Mouse (Mus musculus) 416B (cell line): ENCODE data around the gene Hist1h3a.
"Not testable (repeated sequence)": the region's sequence is repeated elsewhere in the genome, so short reads cannot be mapped to it uniquely, and the experiment has no call there.

Experiments
- DNase-seq: peaks from one replicate; pipeline ENCODE4 v3.0.0; 2011; ENCODE audit warnings: low read depth

Gene Hist1h3a

GRCm38 (mm10) chr13:23761871-23762821 lies at the start of gene Hist1h3a:
Gene Hist1h3a, minus strand, starts transcription at chr13:23762386.
- DNase-seq = peak; percentile 99

GRCm38 (mm10) chr13:23806422-23807052 lies 44.4 kb upstream of the Hist1h3a start, which contains the start of gene Slc17a2:
Gene Slc17a2, plus strand, starts transcription at chr13:23806993.
- no peak for DNase-seq

GRCm38 (mm10) chr13:23804532-23804931 lies 42.3 kb upstream of the Hist1h3a start:
- DNase-seq = no peak

- DNase-seq = peak; percentile 97
These were observed 37.2 kb upstream of the Hist1h3a start for GRCm38 (mm10) chr13:23799405-23799804.

GRCm38 (mm10) chr13:23792520-23792919 lies 30.3 kb upstream of the Hist1h3a start:
- DNase-seq = peak; percentile 85

GRCm38 (mm10) chr13:23779025-23779424 lies 16.8 kb upstream of the Hist1h3a start:
- no peak for DNase-seq

- peak; percentile 74 for DNase-seq
These were observed 16.2 kb upstream of the Hist1h3a start for GRCm38 (mm10) chr13:23778339-23778738.

GRCm38 (mm10) chr13:23772561-23773313 lies 10.6 kb upstream of the Hist1h3a start:
- no peak for DNase-seq

- DNase-seq = not testable (repeated sequence)
These were observed 7.4 kb upstream of the Hist1h3a start, which contains the start of gene Trim38 for GRCm38 (mm10) chr13:23769613-23770012. Gene Trim38, plus strand, starts transcription at chr13:23769913.

- peak; percentile 41 for DNase-seq
These were observed 6.7 kb upstream of the Hist1h3a start for GRCm38 (mm10) chr13:23768834-23769397.

GRCm38 (mm10) chr13:23766772-23767171 lies 4.6 kb upstream of the Hist1h3a start:
- DNase-seq = no peak

GRCm38 (mm10) chr13:23765172-23765513 lies 3.0 kb upstream of the Hist1h3a start:
- peak; percentile 49 for DNase-seq

- DNase-seq = peak; percentile 72
These were observed 2.4 kb upstream of the Hist1h3a start for GRCm38 (mm10) chr13:23764324-23765171.

- peak; percentile 99 for DNase-seq
These were observed 1.6 kb upstream of the Hist1h3a start, which contains the start of gene Hist1h1a for GRCm38 (mm10) chr13:23763586-23764323. Gene Hist1h1a, plus strand, starts transcription at chr13:23763666.

- DNase-seq = no peak
These were observed 1.0 kb upstream of the Hist1h3a start for GRCm38 (mm10) chr13:23763242-23763585.

- DNase-seq = peak; percentile 100
These were observed 968 bp downstream of the Hist1h3a start, which contains the start of gene Hist1h4a for GRCm38 (mm10) chr13:23760972-23761864. Gene Hist1h4a, minus strand, starts transcription at chr13:23761230.

GRCm38 (mm10) chr13:23760240-23760971 lies 1.8 kb downstream of the Hist1h3a start:
- peak; percentile 94 for DNase-seq

GRCm38 (mm10) chr13:23759916-23760239 lies 2.3 kb downstream of the Hist1h3a start:
- no peak for DNase-seq
